Comparison of ENCODE assay signal across 8 mouse cellular contexts in the genomic region with DNA sequence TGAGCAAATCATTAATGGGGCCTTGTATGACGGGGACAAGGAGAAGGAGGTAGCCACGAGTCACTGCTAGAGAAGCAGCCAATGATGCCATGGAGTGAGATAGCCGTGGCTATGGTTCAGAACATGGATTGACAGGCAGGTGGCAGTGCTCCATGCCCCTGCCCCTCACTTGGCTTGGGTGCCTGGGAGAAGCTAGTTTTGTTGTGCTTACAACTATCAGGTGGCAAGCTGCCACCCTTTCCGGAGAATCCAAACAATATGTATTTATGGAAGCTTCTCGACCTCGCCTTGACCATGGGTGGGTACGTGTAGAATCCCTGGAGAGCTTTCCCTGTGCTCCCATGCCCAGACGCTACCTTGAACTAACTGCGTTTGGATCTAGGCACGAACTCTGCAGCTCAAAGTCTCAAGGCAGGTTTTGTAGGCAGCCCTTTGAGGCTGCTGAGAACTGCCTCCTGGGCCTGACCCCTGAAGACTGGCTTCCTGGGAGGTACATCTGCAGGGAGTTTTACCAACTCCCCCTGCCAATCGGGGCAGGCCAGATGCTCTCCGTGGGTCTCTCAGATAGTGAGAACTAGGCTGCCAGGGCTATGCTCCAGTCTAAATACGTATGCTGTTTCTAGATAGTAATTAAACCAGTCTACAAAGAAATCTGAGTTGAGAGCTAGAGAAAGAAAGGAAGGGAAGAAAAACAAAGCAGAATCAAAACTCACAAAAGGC. TPM values are rescaled to one million over a fixed set of nuclear protein-coding genes. Genes with fewer than 3 reads are reported as not detected.
DNase-seq lines count a peak whose midpoint lies in the region; ATAC-seq and TF ChIP-seq lines count a peak whose summit lies in the region.

No protein-coding gene starts in this region.

- no peak overlapping the region for H3K9ac ChIP-seq in lung, postnatal 0 days (replicated peaks; ENCODE audit: low read depth)

- no peaks in the 10 kb centered on the region for H3K36me3 ChIP-seq in lung, postnatal 0 days (ENCODE audit: insufficient read depth, low read length)

- H3K27ac ChIP-seq in lung, postnatal 0 days (ENCODE audit: low read length) = no peak overlapping the region

- no peaks in the 10 kb centered on the region for H3K9me3 ChIP-seq in lung, postnatal 0 days (ENCODE audit: low read length)

- no peaks in the 10 kb centered on the region for H3K27me3 ChIP-seq in lung, postnatal 0 days (replicated peaks; ENCODE audit: insufficient read depth, low read length)

- no peak overlapping the region for H3K4me3 ChIP-seq in lung, postnatal 0 days (ENCODE audit: low read depth, low read length)

- no peak overlapping the region for H3K4me2 ChIP-seq in lung, postnatal 0 days (replicated peaks; ENCODE audit: low read depth, low read length)

- 56% methylated on average over 13 of the region's 13 CpGs for WGBS in lung, postnatal 0 days

- peak; percentile 58 for DNase-seq in adrenal gland, postnatal 14 days
- DNase-seq in adrenal gland, postnatal 36 days = no peak
- DNase-seq in right cerebral cortex, postnatal 25 days = peak; percentile 3
- DNase-seq in right cerebral cortex, postnatal 14 days = no peak
- peak; percentile 52 for DNase-seq in lung, postnatal 0 days (ENCODE audit: low spot score)
- peak; percentile 65 for DNase-seq in testis, postnatal 10 days (ENCODE audit: low spot score)
- no peak for DNase-seq in frontal cortex, postnatal 10 days (ENCODE audit: low spot score in 2 of 2)
- no peak for DNase-seq in thymus, postnatal 0 days (ENCODE audit: low spot score)

- peak; percentile 75 for TF ChIP-seq EP300 in lung, postnatal 0 days (IDR thresholded peaks at IDR 0.05)

- H3K4me1 ChIP-seq in lung, postnatal 0 days (ENCODE audit: insufficient read depth, low read depth, low read length) = peaks cover 10% of the 10 kb centered on the region; the same call in 1 of the 2 replicates

- peak; percentile 69 for ATAC-seq in lung, postnatal 0 days

- peak; percentile 64 for TF ChIP-seq CTCF in lung, postnatal 0 days (IDR thresholded peaks at IDR 0.05)

RNA-seq across cellular contexts. Expression of a gene that starts 54.2 kb away (rescaled TPM):
- 46.7 and 69.3 TPM in 2 replicates for total RNA-seq in adrenal gland, postnatal 14 days (2021)
- 10 to 100 TPM; 27.3 to 40.2 TPM for total RNA-seq in adrenal gland, postnatal 36 days (2021)
- 63.7 and 69.0 TPM in 2 replicates for polyA plus RNA-seq in lung, postnatal 0 days (2015; fragmentation: Nextera tagmentation; extraction: Ambion mirVana)
- polyA plus RNA-seq in thymus, postnatal 0 days (2015; fragmentation: Nextera tagmentation; extraction: Ambion mirVana) = 14.7 and 18.0 TPM in 2 replicates

Comparison
In these comparisons a context has a peak if more than half of its experiments do, and no peak if none do; other contexts are left out.
1. DNase-seq: peak in adrenal gland, postnatal 14 days (single experiment), right cerebral cortex, postnatal 25 days (single experiment), lung, postnatal 0 days (single experiment) and testis, postnatal 10 days (single experiment); none in adrenal gland, postnatal 36 days (0 of 2), right cerebral cortex, postnatal 14 days (single experiment), frontal cortex, postnatal 10 days (0 of 2) and thymus, postnatal 0 days (single experiment).